Mouse (Mus musculus) midbrain, embryonic 16.5 days (tissue): ENCODE measurements around the gene Hk1. TPM values are rescaled to one million over a fixed set of nuclear protein-coding genes. Genes with fewer than 3 reads are reported as not detected.

ENCODE experiments used
- ATAC-seq: fragments of 200-750 bp; cut with Nextera tagmentation; 2 replicates; pipeline ENCODE4 v1.8.0; 2017; ENCODE audit warnings: moderate TSS enrichment
- H3K27ac ChIP-seq: fragments of 300-500 bp; sonication (generic); 2 replicates; pipeline ENCODE4 v1.5.1; 2014; ENCODE audit warnings: mild to moderate bottlenecking, low read length, mixed read lengths
- H3K27me3 ChIP-seq: fragments of 300-500 bp; sonication (generic); 2 replicates; pipeline ENCODE4 v1.6.1; 2014; ENCODE audit warnings: low read depth, low read length, mixed read lengths; ENCODE audit not compliant: control insufficient read depth, insufficient read depth
- H3K36me3 ChIP-seq: fragments of 300-500 bp; sonication (generic); 2 replicates; pipeline ENCODE4 v1.6.1; 2014; ENCODE audit warnings: mild to moderate bottlenecking, low read length, moderate library complexity, mixed read lengths; ENCODE audit not compliant: control insufficient read depth, insufficient read depth
- H3K4me1 ChIP-seq: fragments of 300-500 bp; sonication (generic); 2 replicates; pipeline ENCODE4 v1.6.1; 2014; ENCODE audit warnings: mild to moderate bottlenecking, low read length, mixed read lengths; ENCODE audit not compliant: control insufficient read depth, insufficient read depth
- H3K4me2 ChIP-seq: fragments of 300-500 bp; sonication (generic); 2 replicates; pipeline ENCODE4 v1.6.1; 2014; ENCODE audit warnings: mild to moderate bottlenecking, low read length, mixed read lengths
- H3K4me3 ChIP-seq: fragments of 300-500 bp; sonication (generic); 2 replicates; pipeline ENCODE4 v1.5.1; 2014; ENCODE audit warnings: low read depth, mild to moderate bottlenecking, low read length, moderate library complexity, mixed read lengths
- H3K9ac ChIP-seq: fragments of 300-500 bp; sonication (generic); 2 replicates; pipeline ENCODE4 v1.6.1; 2014; ENCODE audit warnings: low read depth, low read length, mixed read lengths
- H3K9me3 ChIP-seq: fragments of 300-500 bp; sonication (generic); replicated peaks from 2 replicates; pipeline ENCODE4 v1.6.1; 2014; ENCODE audit warnings: mild to moderate bottlenecking, low read length, mixed read lengths; ENCODE audit not compliant: control insufficient read depth, poor library complexity, severe bottlenecking
- WGBS: fragments of 180-500 bp; shearing (Covaris S2); extraction: QIAGEN DNeasy Blood & Tissue Kit; methylation state at CpG from one replicate; pipeline ENCODE4 v1.1.7; 2014; 5-methylcytosine and 5-hydroxymethylcytosine counted together
- polyA plus RNA-seq: library from polyadenylated mRNA; unstranded; fragments of >200 nt; fragmentation: Nextera tagmentation; extraction: Ambion mirVana; gene quantifications from 2 replicates; pipeline ENCODE4 v1.2.1, GENCODE M21; 2015

Hk1 gene
- polyA plus RNA-seq, 1 experiment from 2014 or later: 155 TPM

GRCm38 (mm10) chr10:62247815-62248214, 131.9 kb downstream of the Hk1 start:
- Histone ChIP-seq H3K36me3 (no peaks in the 10 kb centered on the region), H3K9me3 (no peaks in the 10 kb centered on the region), H3K4me2 (no peak overlapping the region), H3K27ac (no peak overlapping the region), H3K9ac (no peak overlapping the region), H3K27me3 (no peaks in the 10 kb centered on the region), H3K4me3 (no peak overlapping the region), H3K4me1 (no peaks in the 10 kb centered on the region)
- no peak for ATAC-seq
- WGBS: 56% methylated on average over 8 of the region's 8 CpGs

GRCm38 (mm10) chr10:62247156-62247555, 132.6 kb downstream of the Hk1 start:
- no peaks in the 10 kb centered on the region for H3K27me3 ChIP-seq
- H3K9me3 ChIP-seq: no peaks in the 10 kb centered on the region
- ATAC-seq: no peak
- no peak overlapping the region for H3K9ac ChIP-seq
- H3K4me3 ChIP-seq: no peak overlapping the region
- H3K36me3 ChIP-seq: no peaks in the 10 kb centered on the region
- no peak overlapping the region for H3K27ac ChIP-seq
- no peaks in the 10 kb centered on the region for H3K4me1 ChIP-seq
- H3K4me2 ChIP-seq: no peak overlapping the region
- 64% methylated on average over 3 of the region's 3 CpGs for WGBS

GRCm38 (mm10) chr10:62244067-62244466, 135.6 kb downstream of the Hk1 start:
- H3K36me3 ChIP-seq: no peaks in the 10 kb centered on the region
- 92% methylated on average over 9 of the region's 9 CpGs for WGBS
- H3K4me1 ChIP-seq: no peaks in the 10 kb centered on the region

GRCm38 (mm10) chr10:62242896-62243295, 136.8 kb downstream of the Hk1 start:
- Histone ChIP-seq H3K36me3 (no peaks in the 10 kb centered on the region), H3K9ac (no peak overlapping the region), H3K4me2 (no peak overlapping the region), H3K4me1 (no peaks in the 10 kb centered on the region), H3K27ac (no peak overlapping the region), H3K4me3 (no peak overlapping the region), H3K9me3 (no peaks in the 10 kb centered on the region), H3K27me3 (no peaks in the 10 kb centered on the region)
- no peak for ATAC-seq
- WGBS: 53% methylated on average over 11 of the region's 13 CpGs

More at GRCm38 (mm10) chr10:62244067-62244466, 135.6 kb downstream of the Hk1 start:
- Histone ChIP-seq H3K27me3 (no peaks in the 10 kb centered on the region), H3K9me3 (no peaks in the 10 kb centered on the region), H3K9ac (no peak overlapping the region), H3K27ac (no peak overlapping the region), H3K4me3 (no peak overlapping the region), H3K4me2 (no peak overlapping the region)
- no peak for ATAC-seq

- Histone ChIP-seq H3K4me3 (no peak overlapping the region), H3K27me3 (no peaks in the 10 kb centered on the region), H3K9me3 (no peaks in the 10 kb centered on the region), H3K9ac (no peak overlapping the region), H3K4me2 (no peak overlapping the region), H3K36me3 (no peaks in the 10 kb centered on the region), H3K4me1 (no peaks in the 10 kb centered on the region), H3K27ac (no peak overlapping the region)
- ATAC-seq: no peak
- 79% methylated on average over 10 of the region's 10 CpGs for WGBS
Observed at GRCm38 (mm10) chr10:62242358-62242757, 137.3 kb downstream of the Hk1 start.

GRCm38 (mm10) chr10:62239270-62239669, 140.4 kb downstream of the Hk1 start:
- no peak overlapping the region for H3K9ac ChIP-seq
- 52% methylated on average over 6 of the region's 6 CpGs for WGBS
- H3K4me3 ChIP-seq: no peak overlapping the region
- H3K27ac ChIP-seq: no peak overlapping the region
- no peaks in the 10 kb centered on the region for H3K36me3 ChIP-seq
- H3K4me2 ChIP-seq: no peak overlapping the region
- no peaks in the 10 kb centered on the region for H3K4me1 ChIP-seq
- ATAC-seq: no peak
- no peaks in the 10 kb centered on the region for H3K27me3 ChIP-seq
- H3K9me3 ChIP-seq: no peaks in the 10 kb centered on the region

- Histone ChIP-seq H3K4me3 (no peak overlapping the region), H3K9ac (no peak overlapping the region), H3K9me3 (no peaks in the 10 kb centered on the region), H3K4me1 (no peaks in the 10 kb centered on the region), H3K36me3 (no peaks in the 10 kb centered on the region), H3K4me2 (no peak overlapping the region), H3K27me3 (no peaks in the 10 kb centered on the region), H3K27ac (no peak overlapping the region)
- WGBS: 92% methylated on average over 3 of the region's 3 CpGs
- no peak for ATAC-seq
Observed at GRCm38 (mm10) chr10:62238688-62239087, 141.0 kb downstream of the Hk1 start.

- Histone ChIP-seq H3K4me3 (no peak overlapping the region), H3K27ac (no peak overlapping the region), H3K4me1 (no peaks in the 10 kb centered on the region), H3K9me3 (no peaks in the 10 kb centered on the region), H3K36me3 (no peaks in the 10 kb centered on the region), H3K4me2 (no peak overlapping the region), H3K27me3 (no peaks in the 10 kb centered on the region), H3K9ac (no peak overlapping the region)
- WGBS: 85% methylated on average over 10 of the region's 10 CpGs
- no peak for ATAC-seq
Observed at GRCm38 (mm10) chr10:62237205-62237604, 142.5 kb downstream of the Hk1 start.

GRCm38 (mm10) chr10:62236165-62236564, 143.5 kb downstream of the Hk1 start:
- H3K9me3 ChIP-seq: no peaks in the 10 kb centered on the region
- 88% methylated on average over 6 of the region's 6 CpGs for WGBS
- no peak for ATAC-seq
- H3K9ac ChIP-seq: no peak overlapping the region
- no peaks in the 10 kb centered on the region for H3K27me3 ChIP-seq
- H3K27ac ChIP-seq: no peak overlapping the region
- no peak overlapping the region for H3K4me3 ChIP-seq
- no peak overlapping the region for H3K4me2 ChIP-seq
- no peaks in the 10 kb centered on the region for H3K36me3 ChIP-seq
- no peaks in the 10 kb centered on the region for H3K4me1 ChIP-seq

GRCm38 (mm10) chr10:62231811-62232210, 147.9 kb downstream of the Hk1 start:
- Histone ChIP-seq H3K4me2 (no peak overlapping the region; the same call in 1 of the 2 replicates), H3K27me3 (no peaks in the 10 kb centered on the region), H3K9ac (no peak overlapping the region), H3K9me3 (no peaks in the 10 kb centered on the region), H3K27ac (no peak overlapping the region), H3K4me1 (peaks cover 5% of the 10 kb centered on the region), H3K4me3 (no peak overlapping the region), H3K36me3 (no peaks in the 10 kb centered on the region)
- 83% methylated on average over 3 of the region's 3 CpGs for WGBS
- ATAC-seq: no peak
